Mouse (Mus musculus) layer of hippocampus, adult 9-11 months (tissue): Measurements from ENCODE around the gene 6430548M08Rik.

ENCODE experiments used
- DNase-seq: peaks from one replicate; pipeline ENCODE4 v3.0.0; 2022

The 6430548M08Rik gene

DNA sequence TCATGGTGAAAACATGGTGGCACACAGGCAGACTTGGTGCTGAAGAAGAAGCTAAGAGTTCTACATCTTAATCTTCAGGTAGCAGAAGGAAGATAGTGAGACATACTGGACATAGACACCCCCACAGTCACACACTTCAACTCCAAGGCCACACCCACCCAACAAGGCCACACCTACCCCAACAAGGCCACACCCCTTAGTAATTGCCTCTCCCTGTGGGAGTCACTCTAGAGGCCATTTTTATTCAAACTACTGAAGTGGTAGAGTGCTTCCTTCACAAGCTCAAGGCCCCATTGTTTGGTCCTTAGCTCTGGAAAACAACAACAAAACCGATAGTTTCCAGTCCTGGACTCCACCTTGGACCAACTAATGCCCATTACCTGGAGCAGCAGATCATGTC is 32.1 kb downstream of the 6430548M08Rik start:
- no peak for DNase-seq

DNA sequence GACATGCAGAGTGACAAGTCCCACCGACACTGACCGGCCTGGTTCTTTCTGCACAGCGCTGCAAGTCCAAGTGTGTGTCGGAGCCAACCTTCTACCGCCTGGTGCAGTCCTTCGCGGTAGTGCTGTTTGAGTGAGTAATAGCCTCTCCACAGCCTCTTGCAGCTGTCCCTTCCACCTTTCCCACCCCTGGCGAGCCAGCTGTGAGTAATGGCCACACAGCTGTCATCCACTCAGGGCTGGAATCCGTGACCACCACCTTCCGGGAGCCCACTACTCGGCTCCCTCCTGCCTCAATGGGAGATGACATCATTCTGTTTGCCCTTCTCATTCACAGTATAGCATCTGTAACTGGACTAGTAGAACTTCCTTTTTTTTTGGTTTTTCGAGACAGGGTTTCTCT is 36.1 kb downstream of the 6430548M08Rik start:
- no peak for DNase-seq

DNA sequence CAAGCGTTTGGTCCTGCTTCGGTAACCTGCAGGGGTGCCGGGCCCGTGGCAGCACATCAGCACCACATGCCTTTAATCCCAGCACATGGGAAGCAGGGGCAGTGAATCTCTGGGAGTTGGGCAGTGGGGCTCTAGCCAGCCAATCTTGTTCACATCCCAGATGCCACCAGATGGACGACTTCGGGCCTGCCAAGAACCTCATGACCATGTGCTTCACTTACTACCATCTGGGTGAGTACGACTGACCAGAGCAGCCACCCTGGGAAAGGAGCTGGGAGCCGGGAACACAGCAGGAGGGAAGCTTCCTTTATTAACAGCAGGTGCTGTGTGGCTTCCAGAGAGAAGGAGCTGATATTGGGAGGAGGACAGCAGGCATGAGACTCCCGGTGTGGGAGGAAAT is 37.2 kb downstream of the 6430548M08Rik start:
- no peak for DNase-seq

DNA sequence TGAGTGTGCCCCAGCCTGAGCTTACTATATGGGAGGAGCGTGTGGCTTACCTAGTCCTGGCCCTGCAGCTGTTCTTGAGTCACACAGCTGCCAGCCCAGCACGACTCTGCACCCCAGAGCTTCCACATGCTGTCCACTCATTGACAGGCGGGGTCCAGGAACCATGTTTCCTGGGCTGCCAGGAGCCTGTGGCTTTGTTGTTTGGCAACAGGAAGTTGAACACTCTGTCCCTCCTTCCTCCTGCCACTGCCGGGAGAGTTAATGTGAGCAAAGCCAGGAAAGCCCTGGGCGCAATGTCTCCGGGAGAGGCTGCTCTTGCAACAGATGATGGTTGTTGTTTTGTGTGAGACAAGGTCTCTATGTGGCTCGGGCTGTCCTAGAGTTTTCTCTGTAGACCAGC is 38.7 kb downstream of the 6430548M08Rik start:
- no peak for DNase-seq

DNA sequence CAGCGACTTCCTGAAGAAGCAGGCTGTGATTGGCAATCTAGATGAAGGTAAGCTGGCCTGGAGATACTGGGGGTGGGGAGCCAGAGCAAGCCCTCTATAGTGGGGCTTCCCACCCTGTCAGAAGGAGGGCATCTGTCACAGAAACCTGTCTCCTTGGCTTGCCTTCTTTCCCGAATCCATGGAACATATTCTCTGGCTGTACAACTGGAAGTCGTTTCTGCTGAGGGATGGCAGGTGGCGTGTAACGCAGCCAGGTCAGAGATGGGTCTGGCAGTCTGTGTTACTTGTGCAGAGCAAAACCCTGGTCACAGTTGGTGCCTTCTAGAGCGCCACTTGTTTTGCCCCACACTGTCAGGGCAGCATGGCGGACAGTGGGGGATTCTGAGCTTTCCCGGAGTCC is 46.4 kb downstream of the 6430548M08Rik start:
- peak; percentile 36 for DNase-seq

DNA sequence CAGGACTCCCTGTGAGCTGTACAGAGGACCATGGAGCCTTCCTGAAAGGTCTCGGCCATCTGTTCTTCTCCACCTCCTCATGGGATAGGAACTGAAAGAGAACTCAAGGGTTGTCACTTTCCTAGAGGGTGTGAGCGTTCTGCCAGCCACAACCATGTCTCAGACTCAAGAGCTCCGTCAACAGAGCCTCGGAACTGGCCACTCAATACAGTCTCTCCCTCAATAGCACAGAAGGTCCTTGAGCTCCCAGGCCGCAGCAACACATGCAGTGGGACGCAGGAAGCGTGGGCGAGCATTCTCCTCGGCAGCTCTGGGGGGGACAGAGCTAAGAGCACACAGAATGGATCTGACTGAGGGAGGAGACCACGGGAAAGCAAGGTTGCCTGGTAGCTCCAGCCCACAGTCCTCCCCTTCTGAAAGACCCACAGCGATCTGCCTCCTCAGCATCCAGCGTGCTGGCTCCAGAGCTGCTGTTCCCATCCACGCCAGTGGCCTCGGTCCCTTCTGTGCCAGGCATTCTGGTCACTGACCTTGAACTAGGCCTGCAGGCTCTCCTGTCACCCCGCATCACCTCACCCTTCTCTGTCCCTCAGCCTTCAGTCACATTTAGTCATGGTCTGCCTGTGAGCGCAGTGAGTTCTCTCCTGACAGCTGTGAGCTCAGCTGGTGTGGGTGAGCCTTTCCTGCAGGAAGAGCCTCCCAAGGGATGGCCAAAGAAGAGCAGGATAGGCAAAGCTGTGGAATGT is 47.9 kb downstream of the 6430548M08Rik start:
- DNase-seq, result no peak

DNA sequence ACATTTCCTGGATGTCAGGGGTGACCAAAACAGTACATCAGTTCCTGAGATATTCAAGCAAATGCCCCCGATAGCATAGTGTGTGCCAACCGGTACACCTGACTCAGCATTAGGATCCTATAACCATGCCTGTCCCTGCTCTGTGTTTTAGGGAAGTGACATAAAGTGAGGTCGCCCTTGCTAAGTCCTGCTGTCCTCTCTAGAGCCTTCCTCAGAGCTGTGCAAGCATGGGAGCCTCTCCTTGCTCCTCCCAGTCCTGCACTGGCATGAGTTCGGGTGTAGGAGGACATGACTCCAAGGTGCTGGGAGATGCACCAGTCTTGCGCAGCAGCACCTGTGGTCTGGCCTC is 48.4 kb downstream of the 6430548M08Rik start:
- DNase-seq, result no peak

DNA sequence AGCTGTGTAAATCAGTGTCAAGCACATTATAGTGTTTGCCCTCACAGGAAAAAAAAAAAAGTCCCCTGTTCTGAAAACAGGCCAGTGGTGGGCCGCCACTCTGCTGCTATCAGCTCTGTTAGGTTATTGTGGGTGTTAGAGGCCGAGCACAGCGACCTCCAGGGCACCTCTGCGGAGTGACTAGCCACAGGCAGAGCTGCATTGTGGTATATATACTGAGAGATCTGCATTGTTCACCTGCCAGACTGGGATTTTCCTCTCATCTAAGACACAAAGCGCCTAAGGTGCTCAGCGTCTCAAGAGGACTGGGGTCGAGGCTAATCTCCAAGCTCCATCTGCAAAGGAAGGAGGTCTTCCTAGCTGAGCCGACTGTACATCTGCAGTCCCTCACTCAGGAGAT is 49.4 kb downstream of the 6430548M08Rik start:
- DNase-seq, result no peak

DNA sequence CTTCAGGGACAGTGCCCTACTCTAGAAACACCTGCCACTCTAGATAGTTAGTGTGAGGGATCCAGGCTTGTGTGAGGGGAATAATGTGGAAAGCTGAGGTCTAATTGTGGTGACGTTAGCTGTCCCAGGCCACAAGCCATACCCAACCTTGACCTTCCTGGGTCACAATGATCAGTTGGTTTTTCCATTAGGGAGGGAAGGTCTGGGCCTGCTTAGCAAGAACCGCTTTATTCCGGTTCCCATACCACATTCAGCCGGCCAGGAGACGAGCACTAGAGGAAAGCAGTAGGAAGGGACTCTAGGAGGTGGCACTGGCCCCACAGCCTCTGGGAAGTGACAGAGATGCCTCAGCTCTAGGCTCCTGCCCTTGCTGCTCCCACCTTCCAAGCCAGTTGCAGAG is 50.1 kb downstream of the 6430548M08Rik start:
- DNase-seq, result no peak

DNA sequence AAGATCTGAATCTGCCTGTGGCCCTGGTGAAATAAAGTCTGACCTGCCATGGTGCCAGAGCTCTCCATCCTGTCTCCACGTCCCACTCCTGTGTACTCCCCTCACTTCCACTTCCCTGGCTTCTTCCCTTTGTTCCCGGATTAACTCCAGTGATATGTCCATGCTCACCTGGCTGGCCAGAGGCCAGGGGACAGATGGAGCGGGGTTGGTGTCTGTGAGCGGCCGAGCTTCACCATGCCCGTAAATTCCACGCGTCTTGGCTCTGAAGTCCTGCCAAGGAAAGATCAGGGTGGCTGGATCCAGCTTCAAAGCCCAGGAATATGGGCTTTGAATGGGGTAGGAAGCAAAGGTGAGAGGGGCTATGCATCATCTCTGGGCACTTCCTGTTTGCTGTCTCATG is 53.2 kb downstream of the 6430548M08Rik start:
- DNase-seq, result no peak

DNA sequence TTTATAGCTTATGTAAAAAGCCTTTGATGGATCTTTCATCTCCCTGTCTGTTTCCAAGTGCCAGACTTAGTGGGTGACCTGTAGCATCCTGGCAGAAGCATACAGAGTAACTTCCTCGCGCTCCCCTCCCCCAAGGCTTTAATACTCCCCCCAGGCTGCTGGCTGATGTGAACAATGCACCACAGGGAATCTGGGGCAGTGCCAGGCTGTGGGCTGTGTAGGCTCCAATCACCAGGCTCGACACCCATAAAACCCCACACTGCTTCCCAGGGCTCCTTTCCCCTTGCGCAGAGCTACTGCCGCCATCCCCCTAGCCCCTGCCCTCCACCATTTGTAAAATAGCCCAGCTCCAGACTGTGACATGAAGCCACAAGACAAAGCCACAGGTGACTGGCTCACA is 53.9 kb downstream of the 6430548M08Rik start:
- peak; percentile 76 for DNase-seq

DNA sequence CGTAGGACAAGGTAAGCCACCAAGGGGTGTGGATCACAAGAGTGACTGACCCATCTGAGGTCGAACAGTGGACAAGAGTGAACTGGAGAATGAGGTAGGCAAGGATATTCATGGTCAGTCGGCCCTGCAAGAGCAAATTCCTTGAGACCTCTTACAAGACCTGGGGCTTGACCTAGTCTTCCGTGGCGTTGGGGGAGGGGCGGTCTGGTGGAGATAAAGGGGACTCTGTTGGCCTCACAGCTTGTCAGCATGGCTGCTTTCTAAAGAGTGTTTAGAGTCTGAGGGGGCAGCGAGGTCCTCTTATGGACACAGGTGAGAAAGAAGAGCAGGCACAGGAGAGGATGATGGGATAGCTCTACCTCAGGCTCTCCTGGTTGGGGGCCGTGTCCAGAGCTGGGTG is 55.2 kb downstream of the 6430548M08Rik start:
- no peak for DNase-seq

DNA sequence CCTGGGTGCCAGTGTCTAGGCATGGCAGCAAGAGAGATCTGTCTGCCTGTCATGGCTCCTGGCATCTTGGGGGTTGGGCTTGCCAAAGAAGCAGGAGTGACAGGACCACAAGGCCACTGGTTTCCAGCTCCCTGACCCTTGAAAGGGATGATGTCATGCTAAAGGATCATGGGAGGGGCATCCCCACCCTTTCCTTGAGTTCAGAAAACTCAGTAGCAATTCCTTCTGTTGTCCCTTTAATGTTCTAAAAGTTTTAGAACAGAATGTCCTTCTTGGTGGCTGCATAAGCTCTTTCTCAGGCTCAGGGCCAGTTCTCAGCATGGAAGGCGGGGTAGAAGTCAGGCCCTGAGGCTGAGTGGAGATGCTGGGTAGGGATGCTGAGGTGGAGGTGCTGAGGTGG is 59.2 kb downstream of the 6430548M08Rik start:
- no peak for DNase-seq

DNA sequence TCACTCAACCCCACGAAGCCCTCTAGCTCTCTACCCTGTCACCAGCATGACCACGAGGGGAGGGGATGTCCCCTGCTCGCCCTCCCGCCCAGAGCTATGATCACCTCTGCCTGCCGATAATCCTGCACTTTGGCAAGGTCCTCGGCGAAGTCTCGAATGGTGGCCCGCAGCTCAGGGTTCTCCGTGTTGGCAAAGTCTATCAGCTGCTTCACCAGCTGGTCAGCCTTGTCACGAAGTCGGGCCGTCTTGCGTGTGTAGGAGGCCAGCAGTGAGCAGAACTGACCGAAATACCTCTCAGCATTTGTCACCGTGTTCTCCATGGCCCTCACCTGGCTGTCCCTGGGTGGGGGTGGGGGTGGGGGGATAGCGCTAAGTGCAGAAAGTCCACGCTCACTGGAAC is 60.7 kb downstream of the 6430548M08Rik start:
- no peak for DNase-seq

DNA sequence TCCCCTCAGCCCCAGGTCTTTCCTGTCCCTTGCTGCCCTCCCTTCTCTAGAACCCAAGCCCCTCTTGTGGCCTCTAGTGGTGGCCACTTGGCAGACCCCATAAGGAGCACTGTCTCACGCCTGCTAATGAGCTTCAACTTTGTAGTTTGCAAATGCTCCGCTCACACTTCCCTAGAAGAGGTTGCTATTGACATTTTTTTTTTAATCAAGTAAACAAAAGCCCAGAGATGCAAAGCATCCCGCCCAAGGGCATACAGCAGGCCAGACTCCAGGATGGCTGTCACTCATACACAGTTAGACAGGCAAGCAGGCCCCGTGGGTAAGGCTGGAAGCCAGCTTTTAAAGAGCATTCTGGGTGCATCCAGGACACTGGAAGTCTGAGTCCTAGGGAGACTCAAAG is 62.7 kb downstream of the 6430548M08Rik start:
- DNase-seq, result no peak

DNA sequence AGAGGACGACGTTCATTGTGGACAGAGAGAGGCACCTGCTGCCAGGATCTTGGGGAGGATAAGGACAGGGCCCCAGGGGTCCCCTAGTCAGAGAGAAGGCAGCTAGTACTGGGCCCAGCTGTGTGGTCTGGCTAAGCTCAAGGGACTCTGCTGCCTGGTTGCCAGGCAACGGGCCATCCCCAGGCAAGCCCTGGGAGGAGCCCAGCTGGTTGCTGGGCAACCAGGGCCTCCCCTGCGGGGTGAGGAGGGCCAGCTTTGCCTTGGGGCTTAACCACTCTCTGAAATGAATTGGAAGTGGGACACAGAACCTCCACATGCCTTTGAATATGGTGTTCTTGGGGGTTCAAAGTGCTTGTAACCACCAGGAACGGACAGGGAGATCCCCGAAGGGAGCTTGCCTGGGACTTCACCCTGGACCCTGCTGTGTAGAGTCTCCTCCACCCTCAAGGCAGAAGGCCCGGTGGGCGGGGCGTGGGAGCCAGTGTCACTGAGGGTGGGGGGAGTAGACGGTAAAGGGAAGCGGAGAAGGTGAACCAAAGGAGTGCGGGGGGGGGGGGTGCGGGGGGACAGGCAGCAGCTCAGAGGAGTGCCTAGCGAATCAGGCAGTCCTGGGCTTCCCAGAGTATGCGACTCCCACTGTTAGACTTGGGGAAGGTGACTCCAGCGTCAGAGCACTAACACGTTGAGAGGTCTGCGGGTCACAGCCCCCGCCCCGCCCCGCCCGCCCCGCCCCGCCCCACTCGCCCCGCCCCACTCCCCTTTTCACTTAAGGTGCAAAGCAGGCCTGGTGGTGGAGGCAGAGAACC is 63.6 kb downstream of the 6430548M08Rik start, which contains the start of gene Fam92b:
Gene Fam92b (minus strand): TSS at position 149 of the 806 bp plus-strand sequence.
- peak; percentile 72 for DNase-seq

DNA sequence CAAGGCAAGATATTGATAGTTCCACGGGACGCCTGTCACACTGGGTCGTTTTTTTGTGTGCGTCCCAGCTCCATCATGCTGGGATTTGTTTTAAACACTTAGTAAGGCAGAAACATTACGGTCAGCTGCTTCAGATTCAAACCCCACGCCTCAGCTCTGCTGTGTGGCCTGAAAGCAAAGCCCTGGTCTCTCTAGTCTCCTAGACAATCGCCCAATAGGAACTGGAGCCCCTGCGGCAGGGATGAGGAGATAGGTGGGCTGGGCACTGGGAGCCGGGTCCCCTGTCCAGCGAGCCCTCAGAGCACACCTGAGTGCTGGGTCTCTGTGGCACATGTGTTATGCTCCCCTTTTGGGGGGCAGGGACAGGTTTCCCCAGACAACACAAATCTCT is 64.2 kb downstream of the 6430548M08Rik start:
- no peak for DNase-seq

DNA sequence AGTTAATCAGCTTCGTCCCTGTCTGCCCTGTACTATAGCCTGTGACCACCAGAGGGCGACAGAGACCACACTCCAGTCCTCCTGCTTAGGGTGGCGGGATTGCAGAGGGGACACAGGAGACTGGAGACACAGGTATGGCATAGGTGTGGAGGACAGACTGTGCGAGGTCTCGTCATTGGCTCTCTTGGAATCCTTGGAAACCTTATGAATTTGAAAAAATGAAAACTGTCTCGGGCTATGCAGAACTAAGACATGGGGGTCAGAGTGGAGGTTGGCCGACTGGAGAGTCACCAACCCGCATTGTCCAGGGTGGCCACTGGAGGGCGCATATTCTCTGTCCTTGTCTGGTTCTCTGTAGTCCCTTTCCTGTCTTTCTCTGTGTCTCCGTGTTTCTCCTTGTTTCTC is 65.1 kb downstream of the 6430548M08Rik start:
- DNase-seq, result peak; percentile 78

DNA sequence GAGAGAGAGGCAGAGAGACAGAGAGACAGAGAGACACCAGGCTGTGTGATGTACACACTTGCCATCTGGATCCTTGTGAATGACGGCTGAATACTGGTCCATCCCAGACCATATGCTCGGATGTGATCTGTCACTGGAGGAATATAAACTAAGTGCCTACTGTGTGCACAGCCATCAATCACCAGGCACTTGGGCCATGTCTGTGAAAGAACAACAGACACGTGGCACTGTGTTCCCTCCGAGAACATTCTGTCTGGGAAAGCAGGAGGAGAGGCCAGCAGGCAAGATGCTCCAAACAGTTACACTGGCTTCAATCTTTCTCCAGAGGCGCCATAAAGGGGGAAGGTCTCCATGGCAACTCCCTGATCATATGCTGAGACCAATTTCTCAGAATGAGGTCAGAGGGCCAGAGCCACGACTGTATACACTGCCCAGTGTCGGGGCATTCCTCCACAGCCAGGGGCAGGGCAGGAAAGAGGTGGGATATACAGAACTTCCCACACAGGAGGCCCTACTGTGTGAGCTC is 66.6 kb downstream of the 6430548M08Rik start:
- DNase-seq, result no peak

DNA sequence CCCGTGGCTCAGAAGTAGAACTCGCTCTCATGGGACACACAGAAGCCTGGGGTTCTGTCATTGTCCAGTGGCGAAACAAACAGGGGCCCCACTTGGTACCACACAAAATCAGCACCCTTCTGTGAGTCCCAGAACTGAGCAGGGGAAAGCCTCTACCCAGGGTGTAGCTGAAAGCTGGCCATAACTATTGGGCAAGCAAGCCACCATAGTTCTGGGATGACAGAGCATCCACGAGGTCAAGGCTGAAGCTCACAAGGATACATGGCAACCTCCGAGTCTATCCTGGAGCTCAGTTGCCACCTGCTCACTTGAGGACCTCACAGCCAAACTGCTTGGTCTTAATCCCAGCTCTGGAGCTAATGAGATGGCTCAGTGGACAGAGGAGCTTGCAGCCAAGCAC is 67.3 kb downstream of the 6430548M08Rik start:
- DNase-seq, result no peak

DNA sequence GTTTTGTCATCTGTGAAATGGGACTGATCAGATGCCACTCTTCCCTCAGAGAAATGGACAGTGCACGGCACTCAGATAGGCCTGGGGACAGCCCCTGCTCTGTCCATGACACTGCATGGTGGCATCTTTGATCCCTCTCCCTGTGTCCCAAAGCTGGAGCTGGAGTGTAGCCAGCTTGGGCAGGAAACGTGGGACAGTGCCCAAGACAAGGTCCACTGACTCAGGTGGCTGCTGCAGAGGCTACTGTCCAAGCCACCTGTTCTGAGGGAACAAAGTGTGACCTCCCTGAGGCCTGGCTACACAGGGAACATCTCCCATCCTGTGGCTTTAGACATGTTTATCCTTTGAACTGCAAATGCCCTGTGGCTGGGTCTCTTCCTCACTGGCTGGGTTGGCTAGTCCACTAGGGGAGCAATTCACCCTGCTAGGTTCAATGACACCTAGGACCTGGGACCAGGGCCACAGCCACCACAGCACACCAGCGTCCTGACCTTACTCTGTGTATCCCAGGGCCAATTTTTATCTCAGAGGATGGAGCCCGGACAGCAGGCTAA is 68.0 kb downstream of the 6430548M08Rik start:
- DNase-seq, result no peak

DNA sequence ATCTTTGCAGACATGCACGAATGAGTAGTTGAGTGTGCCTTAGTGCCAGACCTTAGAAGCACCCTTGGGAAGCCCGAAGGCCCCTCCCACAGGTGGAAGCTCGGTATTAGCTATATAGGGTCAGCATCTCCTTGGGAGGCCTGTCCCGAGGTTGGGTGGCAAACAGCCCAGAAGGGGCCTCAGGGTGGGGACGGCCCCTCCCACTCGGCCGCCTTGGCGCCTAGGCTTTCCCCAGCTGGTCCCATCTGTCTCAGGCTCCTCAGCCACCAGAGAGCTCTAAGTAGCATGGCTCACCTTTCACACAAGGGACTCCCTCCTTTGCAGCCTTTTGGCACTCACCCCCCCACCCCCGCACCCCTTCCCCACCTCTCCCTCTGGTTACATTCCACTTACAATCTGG is 70.4 kb downstream of the 6430548M08Rik start:
- DNase-seq, result no peak

DNA sequence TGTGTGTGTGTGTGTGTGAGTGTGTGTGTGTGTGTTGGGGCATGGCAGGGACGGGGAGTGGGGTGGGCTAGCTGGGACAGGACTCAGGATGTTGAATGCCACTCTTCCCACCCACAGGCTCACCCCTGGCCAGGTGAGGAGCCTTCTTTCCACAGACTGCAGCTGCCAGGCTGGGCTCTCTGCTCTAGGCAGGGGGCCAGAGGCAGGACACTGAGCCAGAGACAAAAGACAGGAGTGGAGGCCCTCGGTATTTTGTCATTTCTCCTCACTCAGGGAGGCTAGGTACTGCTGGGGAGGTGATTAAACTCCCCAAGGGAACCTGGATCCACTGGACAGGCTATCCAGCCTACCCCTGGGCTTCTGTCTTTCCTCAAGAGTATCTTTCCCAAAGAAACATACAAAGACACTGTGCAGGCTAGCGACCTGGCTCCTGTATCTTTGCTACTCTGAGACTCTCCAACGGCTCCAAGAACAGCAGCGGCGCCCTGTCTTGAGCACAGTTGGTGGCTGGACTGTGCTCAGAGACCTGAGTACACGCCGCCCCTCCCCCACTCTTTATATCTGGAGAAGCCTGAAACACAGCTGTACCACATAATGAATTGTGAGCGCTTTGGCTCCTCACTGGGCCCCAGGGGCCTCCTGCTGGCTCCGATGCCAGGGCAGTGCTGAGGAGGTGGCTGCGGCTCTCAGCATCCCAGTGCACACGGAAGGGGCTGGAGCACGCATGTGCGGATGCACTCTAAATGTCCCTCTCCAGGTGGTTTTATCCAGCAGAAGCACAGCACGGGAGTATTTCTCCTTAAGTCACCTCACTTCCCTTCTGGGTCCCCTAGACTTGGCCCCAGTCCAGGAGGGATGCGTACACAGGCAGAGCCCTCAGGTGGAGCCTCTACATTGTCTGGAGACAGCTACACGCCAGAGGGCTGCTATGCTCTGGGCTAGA is 71.2 kb downstream of the 6430548M08Rik start:
- no peak for DNase-seq
